Mouse (Mus musculus): ENCODE measurements at regions not wholly inside any gene's neighbourhood (a gene's known extent, or its start where the extent isn't known, plus 50 kb on each side); places are given as distances from the start of the nearest gene placed in this dataset.

- H3K27ac ChIP-seq (ENCODE audit: poor library complexity, severe bottlenecking) = no peak overlapping the region
- H3K9me3 ChIP-seq (replicated peaks) = no peaks in the 10 kb centered on the region
- 65% methylated on average over 17 of the region's 17 CpGs for WGBS
- ATAC-seq (ENCODE audit: insufficient number of reproducible peaks, low FRiP score) = no peak
- H3K4me3 ChIP-seq = no peak overlapping the region
- no peaks in the 10 kb centered on the region for H3K36me3 ChIP-seq
- H3K9ac ChIP-seq = no peak overlapping the region
- H3K27me3 ChIP-seq (replicated peaks) = no peaks in the 10 kb centered on the region
- no peak overlapping the region for H3K4me2 ChIP-seq
- H3K4me1 ChIP-seq (replicated peaks) = no peaks in the 10 kb centered on the region; the same call in 1 of the 2 replicates
Observed at GRCm38 (mm10) chr8:34486433-34487096, 375.0 kb upstream of the Gm10131 start.

GRCm38 (mm10) chr8:34485905-34486304 lies 374.4 kb upstream of the Gm10131 start:
- H3K27me3 ChIP-seq (replicated peaks) = no peaks in the 10 kb centered on the region
- H3K36me3 ChIP-seq = no peaks in the 10 kb centered on the region
- H3K4me3 ChIP-seq = no peak overlapping the region
- no peak overlapping the region for H3K9ac ChIP-seq
- 84% methylated on average over 9 of the region's 9 CpGs for WGBS
- no peaks in the 10 kb centered on the region for H3K9me3 ChIP-seq (replicated peaks)
- ATAC-seq (ENCODE audit: insufficient number of reproducible peaks, low FRiP score) = no peak
- no peak overlapping the region for H3K4me2 ChIP-seq
- no peak overlapping the region for H3K27ac ChIP-seq (ENCODE audit: poor library complexity, severe bottlenecking)
- no peaks in the 10 kb centered on the region; the same call in 1 of the 2 replicates for H3K4me1 ChIP-seq (replicated peaks)

- Histone ChIP-seq H3K27me3 (replicated peaks) (no peaks in the 10 kb centered on the region), H3K9ac (no peak overlapping the region), H3K9me3 (replicated peaks) (no peaks in the 10 kb centered on the region), H3K4me2 (no peak overlapping the region), H3K4me1 (replicated peaks) (no peaks in the 10 kb centered on the region; the same call in 1 of the 2 replicates), H3K27ac (ENCODE audit: poor library complexity, severe bottlenecking) (no peak overlapping the region), H3K36me3 (no peaks in the 10 kb centered on the region), H3K4me3 (no peak overlapping the region)
- ATAC-seq (ENCODE audit: insufficient number of reproducible peaks, low FRiP score) = no peak
- WGBS = 74% methylated on average over 6 of the region's 6 CpGs
Observed at GRCm38 (mm10) chr8:34485346-34485745, 373.8 kb upstream of the Gm10131 start.

GRCm38 (mm10) chr8:34484551-34485335 lies 373.2 kb upstream of the Gm10131 start:
- no peak for ATAC-seq (ENCODE audit: insufficient number of reproducible peaks, low FRiP score)
- 59% methylated on average over 6 of the region's 6 CpGs for WGBS
- no peaks in the 10 kb centered on the region for H3K27me3 ChIP-seq (replicated peaks)

GRCm38 (mm10) chr8:34483212-34483611 lies 371.7 kb upstream of the Gm10131 start:
- no peaks in the 10 kb centered on the region for H3K36me3 ChIP-seq
- 67% methylated on average over 4 of the region's 4 CpGs for WGBS
- H3K27ac ChIP-seq (ENCODE audit: poor library complexity, severe bottlenecking) = no peak overlapping the region
- ATAC-seq (ENCODE audit: insufficient number of reproducible peaks, low FRiP score) = no peak
- H3K9ac ChIP-seq = no peak overlapping the region
- H3K27me3 ChIP-seq (replicated peaks) = no peaks in the 10 kb centered on the region
- H3K4me2 ChIP-seq = no peak overlapping the region
- no peaks in the 10 kb centered on the region for H3K9me3 ChIP-seq (replicated peaks)
- H3K4me1 ChIP-seq (replicated peaks) = no peaks in the 10 kb centered on the region
- H3K4me3 ChIP-seq = no peak overlapping the region

More at GRCm38 (mm10) chr8:34484551-34485335, 373.2 kb upstream of the Gm10131 start:
- Histone ChIP-seq H3K9ac (no peak overlapping the region), H3K27ac (ENCODE audit: poor library complexity, severe bottlenecking) (no peak overlapping the region), H3K36me3 (no peaks in the 10 kb centered on the region), H3K4me1 (replicated peaks) (no peaks in the 10 kb centered on the region; the same call in 1 of the 2 replicates), H3K4me2 (no peak overlapping the region), H3K4me3 (no peak overlapping the region), H3K9me3 (replicated peaks) (no peaks in the 10 kb centered on the region)

- Histone ChIP-seq H3K27ac (ENCODE audit: poor library complexity, severe bottlenecking) (no peak overlapping the region), H3K4me2 (no peak overlapping the region), H3K9ac (no peak overlapping the region), H3K9me3 (replicated peaks) (no peaks in the 10 kb centered on the region), H3K36me3 (no peaks in the 10 kb centered on the region), H3K4me3 (no peak overlapping the region), H3K27me3 (replicated peaks) (no peaks in the 10 kb centered on the region), H3K4me1 (replicated peaks) (no peaks in the 10 kb centered on the region)
- WGBS = 86% methylated on average over 2 of the region's 2 CpGs
- no peak for ATAC-seq (ENCODE audit: insufficient number of reproducible peaks, low FRiP score)
Observed at GRCm38 (mm10) chr8:34482676-34483075, 371.1 kb upstream of the Gm10131 start.

GRCm38 (mm10) chr8:34480496-34480895 lies 369.0 kb upstream of the Gm10131 start:
- Histone ChIP-seq H3K4me3 (no peak overlapping the region), H3K27me3 (replicated peaks) (no peaks in the 10 kb centered on the region), H3K4me1 (replicated peaks) (0 out of 2 replicates have a peak, but pooled peaks cover 2% of the 10 kb centered on the region), H3K27ac (ENCODE audit: poor library complexity, severe bottlenecking) (no peak overlapping the region), H3K9me3 (replicated peaks) (no peaks in the 10 kb centered on the region), H3K4me2 (no peak overlapping the region), H3K9ac (no peak overlapping the region), H3K36me3 (no peaks in the 10 kb centered on the region)
- no peak for ATAC-seq (ENCODE audit: insufficient number of reproducible peaks, low FRiP score)
- 65% methylated on average over 4 of the region's 4 CpGs for WGBS

GRCm38 (mm10) chr8:34478891-34479290 lies 367.4 kb upstream of the Gm10131 start:
- Histone ChIP-seq H3K9ac (no peak overlapping the region), H3K4me2 (no peak overlapping the region), H3K4me3 (no peak overlapping the region), H3K27me3 (replicated peaks) (no peaks in the 10 kb centered on the region), H3K36me3 (no peaks in the 10 kb centered on the region), H3K4me1 (replicated peaks) (peaks cover 12% of the 10 kb centered on the region), H3K27ac (ENCODE audit: poor library complexity, severe bottlenecking) (no peak overlapping the region), H3K9me3 (replicated peaks) (no peaks in the 10 kb centered on the region)
- 51% methylated on average over 3 of the region's 3 CpGs for WGBS
- no peak for ATAC-seq (ENCODE audit: insufficient number of reproducible peaks, low FRiP score)

- Histone ChIP-seq H3K4me3 (no peak overlapping the region), H3K27ac (ENCODE audit: poor library complexity, severe bottlenecking) (no peak overlapping the region), H3K9me3 (replicated peaks) (no peaks in the 10 kb centered on the region), H3K4me1 (replicated peaks) (peaks cover 16% of the 10 kb centered on the region), H3K9ac (no peak overlapping the region), H3K36me3 (no peaks in the 10 kb centered on the region), H3K4me2 (no peak overlapping the region), H3K27me3 (replicated peaks) (no peaks in the 10 kb centered on the region)
- 71% methylated on average over 1 of the region's 1 CpGs for WGBS
- ATAC-seq (ENCODE audit: insufficient number of reproducible peaks, low FRiP score) = no peak
Observed at GRCm38 (mm10) chr8:34478465-34478864, 366.9 kb upstream of the Gm10131 start.

GRCm38 (mm10) chr8:34476146-34476820 lies 364.7 kb upstream of the Gm10131 start:
- Histone ChIP-seq H3K9ac (no peak overlapping the region), H3K4me2 (no peak overlapping the region), H3K27me3 (replicated peaks) (no peaks in the 10 kb centered on the region), H3K4me3 (no peak overlapping the region), H3K4me1 (replicated peaks) (peaks cover 38% of the 10 kb centered on the region), H3K9me3 (replicated peaks) (no peaks in the 10 kb centered on the region), H3K36me3 (no peaks in the 10 kb centered on the region), H3K27ac (ENCODE audit: poor library complexity, severe bottlenecking) (no peak overlapping the region)
- WGBS = 83% methylated on average over 3 of the region's 3 CpGs
- no peak for ATAC-seq (ENCODE audit: insufficient number of reproducible peaks, low FRiP score)

GRCm38 (mm10) chr8:34474593-34474992 lies 363.1 kb upstream of the Gm10131 start:
- no peak overlapping the region for H3K4me2 ChIP-seq
- no peaks in the 10 kb centered on the region for H3K27me3 ChIP-seq (replicated peaks)
- ATAC-seq (ENCODE audit: insufficient number of reproducible peaks, low FRiP score) = no peak
- H3K4me3 ChIP-seq = no peak overlapping the region
- peaks cover 53% of the 10 kb centered on the region for H3K4me1 ChIP-seq (replicated peaks)
- WGBS = 36% methylated on average over 7 of the region's 7 CpGs
- no peaks in the 10 kb centered on the region for H3K9me3 ChIP-seq (replicated peaks)
- no peaks in the 10 kb centered on the region for H3K36me3 ChIP-seq
- H3K9ac ChIP-seq = no peak overlapping the region
- peak overlapping the region; percentile 61; the same call in 1 of the 2 replicates for H3K27ac ChIP-seq (ENCODE audit: poor library complexity, severe bottlenecking)

All from heart, embryonic 12.5 days (tissue).